14 mouse cellular contexts compared by ENCODE assay signal in genomic region chr12:11317671-11318070, GRCm38 (mm10). TPM values are rescaled to one million over a fixed set of nuclear protein-coding genes. Genes with fewer than 3 reads are reported as not detected.
DNase-seq lines count a peak whose midpoint lies in the region; ATAC-seq lines count a peak whose summit lies in the region.
"Had no signal": no experiment of that assay in that cellular context is flagged by ENCODE, and none has a peak within 500 bp of the region (broad histone marks: within the 10 kb centered on the region; RNA-seq: fewer than 3 reads in every experiment).

No protein-coding gene starts in this region.

- ATAC-seq in common myeloid progenitor, adult 5-6 weeks (replicated peaks; ENCODE audit: low read depth, poor library complexity, severe bottlenecking) = peak; percentile 66
- ATAC-seq in megakaryocyte progenitor cell, adult 5-6 weeks (replicated peaks; ENCODE audit: poor library complexity) = peak; percentile 64
- ATAC-seq in megakaryocyte-erythroid progenitor cell, adult 5-6 weeks (replicated peaks; ENCODE audit: low FRiP score, low TSS enrichment, poor library complexity, severe bottlenecking) = no peak
- ATAC-seq: CD4-positive, CD25-positive, alpha-beta regulatory T cell, adult 4 months; forebrain, embryonic 13.5 days had no signal

- peak; percentile 4 for DNase-seq in embryo, embryonic 10.5 days (ENCODE audit: low spot score)
- DNase-seq in embryo, embryonic 9.5 days (ENCODE audit: extremely low spot score) = no peak
- peak; percentile 30 to 52 for DNase-seq in lung, adult 18-20 months
- no peak for DNase-seq in gastrocnemius, postnatal 25 days
- no peak for DNase-seq in layer of hippocampus, adult 9-11 months
- DNase-seq: cerebellum, postnatal 14 days; heart, adult 2 months; lung, embryonic 14.5 days; thymus, postnatal 25 days had no signal

RNA-seq across cellular contexts. Expression of gene Smc6, which starts 52.0 kb away (rescaled TPM):
- 119 and 153 TPM in 2 replicates for total RNA-seq in common myeloid progenitor, adult 5-6 weeks (2017)
- 91.1 and 103 TPM in 2 replicates for total RNA-seq in megakaryocyte progenitor cell, adult 5-6 weeks (2015)
- total RNA-seq in megakaryocyte progenitor cell, adult 5-6 weeks (2017) = 90.7 and 119 TPM in 2 replicates
- total RNA-seq in gastrocnemius, postnatal 25 days (2021) = 10 to 100 TPM; 25.4 to 31.7 TPM
- 55.9 and 85.4 TPM in 2 replicates for total RNA-seq in megakaryocyte-erythroid progenitor cell, adult 5-6 weeks (2014; fragmentation: Nextera tagmentation)
- total RNA-seq in megakaryocyte-erythroid progenitor cell, adult 5-6 weeks (2017) = 108 and 145 TPM in 2 replicates

RNA-seq across cellular contexts. Expression of gene Gen1, which starts 52.1 kb away (rescaled TPM):
- total RNA-seq in common myeloid progenitor, adult 5-6 weeks (2017) = 24.7 and 28.8 TPM in 2 replicates
- total RNA-seq in megakaryocyte progenitor cell, adult 5-6 weeks (2015) = 21.6 and 25.4 TPM in 2 replicates
- total RNA-seq in megakaryocyte progenitor cell, adult 5-6 weeks (2017) = 17.1 and 28.3 TPM in 2 replicates
- total RNA-seq in gastrocnemius, postnatal 25 days (2021) = 1 to 10 TPM; 2.5 to 3.2 TPM
- 21.7 and 31.0 TPM in 2 replicates for total RNA-seq in megakaryocyte-erythroid progenitor cell, adult 5-6 weeks (2014; fragmentation: Nextera tagmentation)
- total RNA-seq in megakaryocyte-erythroid progenitor cell, adult 5-6 weeks (2017) = 18.9 and 28.7 TPM in 2 replicates

Comparison
In these comparisons a context has a peak if more than half of its experiments do, and no peak if none do; other contexts are left out.
1. DNase-seq: peak in embryo, embryonic 10.5 days (single experiment) and lung, adult 18-20 months (2 of 2); none in embryo, embryonic 9.5 days (single experiment), gastrocnemius, postnatal 25 days (single experiment) and layer of hippocampus, adult 9-11 months (single experiment).